Mouse (Mus musculus) hindbrain, embryonic 13.5 days (tissue): Measurements from ENCODE around the gene Arhgef10l. TPM values are rescaled to one million over a fixed set of nuclear protein-coding genes. Genes with fewer than 3 reads are reported as not detected.

Source experiments
- ATAC-seq: fragments of 200-750 bp; cut with Nextera tagmentation; 2 replicates; pipeline ENCODE4 v1.8.0; 2017; ENCODE audit warnings: moderate TSS enrichment; ENCODE audit not compliant: low FRiP score
- H3K27ac ChIP-seq: fragments of 300-500 bp; sonication (generic); 2 replicates; pipeline ENCODE4 v1.5.1; 2015; ENCODE audit warnings: inconsistent platforms, mild to moderate bottlenecking, moderate library complexity
- H3K27me3 ChIP-seq: fragments of 300-500 bp; sonication (generic); 2 replicates; pipeline ENCODE4 v1.6.1; 2015; ENCODE audit warnings: mild to moderate bottlenecking, inconsistent platforms
- H3K36me3 ChIP-seq: fragments of 300-500 bp; sonication (generic); 2 replicates; pipeline ENCODE4 v1.6.1; 2015; ENCODE audit warnings: mild to moderate bottlenecking, inconsistent platforms
- H3K4me1 ChIP-seq: fragments of 300-500 bp; sonication (generic); replicated peaks from 2 replicates; pipeline ENCODE4 v1.6.1; 2015; ENCODE audit warnings: inconsistent platforms
- H3K4me2 ChIP-seq: fragments of 300-500 bp; sonication (generic); 2 replicates; pipeline ENCODE4 v1.6.1; 2015; ENCODE audit warnings: inconsistent platforms, mild to moderate bottlenecking, moderate library complexity
- H3K4me3 ChIP-seq: fragments of 300-500 bp; sonication (generic); 2 replicates; pipeline ENCODE4 v1.5.1; 2015; ENCODE audit warnings: mild to moderate bottlenecking, inconsistent platforms
- H3K9ac ChIP-seq: fragments of 300-500 bp; sonication (generic); 2 replicates; pipeline ENCODE4 v1.6.1; 2015; ENCODE audit warnings: mild to moderate bottlenecking, inconsistent platforms
- H3K9me3 ChIP-seq: fragments of 300-500 bp; sonication (generic); 2 replicates; pipeline ENCODE4 v1.6.1; 2016; ENCODE audit warnings: inconsistent platforms
- WGBS: fragments of 180-500 bp; shearing (Covaris S2); methylation state at CpG from one replicate; pipeline ENCODE4 v1.1.7; 2015; 5-methylcytosine and 5-hydroxymethylcytosine counted together
- polyA plus RNA-seq: library from polyadenylated mRNA; unstranded; fragments of >200 nt; fragmentation: Nextera tagmentation; extraction: Ambion mirVana; gene quantifications from 2 replicates; pipeline ENCODE4 v1.2.1, GENCODE M21; 2015

Arhgef10l gene
- polyA plus RNA-seq, 1 experiment from 2014 or later, result 23.2 TPM

- H3K4me2 ChIP-seq, result no peak overlapping the region
- H3K4me3 ChIP-seq, result no peak overlapping the region
- H3K27ac ChIP-seq, result no peak overlapping the region
- peaks cover 51% of the 10 kb centered on the region for H3K36me3 ChIP-seq
- H3K9ac ChIP-seq, result peak overlapping the region; percentile 29; the same call in 1 of the 2 replicates
- WGBS, result 36% methylated on average over 11 of the region's 11 CpGs
- H3K27me3 ChIP-seq, result no peaks in the 10 kb centered on the region
- peaks cover 37% of the 10 kb centered on the region for H3K4me1 ChIP-seq
- H3K9me3 ChIP-seq, result no peaks in the 10 kb centered on the region
- ATAC-seq, result 0 out of 2 replicates have a peak, but pooled peaks have one; percentile 25
Measured at GRCm38 (mm10) chr4:140539125-140539524, 126.7 kb downstream of the Arhgef10l start.

GRCm38 (mm10) chr4:140537561-140538021, 128.2 kb downstream of the Arhgef10l start:
- peaks cover 47% of the 10 kb centered on the region for H3K36me3 ChIP-seq
- H3K9me3 ChIP-seq, result no peaks in the 10 kb centered on the region
- H3K27ac ChIP-seq, result no peak overlapping the region
- H3K9ac ChIP-seq, result no peak overlapping the region
- peaks cover 51% of the 10 kb centered on the region for H3K4me1 ChIP-seq
- H3K27me3 ChIP-seq, result no peaks in the 10 kb centered on the region
- H3K4me3 ChIP-seq, result no peak overlapping the region
- 77% methylated on average over 5 of the region's 5 CpGs for WGBS
- H3K4me2 ChIP-seq, result no peak overlapping the region
- ATAC-seq, result no peak

GRCm38 (mm10) chr4:140535323-140535722, 130.5 kb downstream of the Arhgef10l start:
- WGBS, result 88% methylated on average over 8 of the region's 8 CpGs

GRCm38 (mm10) chr4:140532270-140532669, 133.5 kb downstream of the Arhgef10l start:
- H3K9me3 ChIP-seq, result no peaks in the 10 kb centered on the region
- H3K4me3 ChIP-seq, result no peak overlapping the region
- peaks cover 43% of the 10 kb centered on the region for H3K36me3 ChIP-seq
- peaks cover 56% of the 10 kb centered on the region for H3K4me1 ChIP-seq
- H3K27me3 ChIP-seq, result no peaks in the 10 kb centered on the region
- peak overlapping the region; percentile 46 for H3K9ac ChIP-seq
- 26% methylated on average over 15 of the region's 15 CpGs for WGBS
- no peak for ATAC-seq
- H3K4me2 ChIP-seq, result no peak overlapping the region
- H3K27ac ChIP-seq, result peak overlapping the region; percentile 75

More at GRCm38 (mm10) chr4:140535323-140535722, 130.5 kb downstream of the Arhgef10l start:
- H3K27ac ChIP-seq, result no peak overlapping the region
- no peak overlapping the region for H3K4me3 ChIP-seq
- ATAC-seq, result no peak
- no peak overlapping the region for H3K4me2 ChIP-seq
- no peak overlapping the region for H3K9ac ChIP-seq
- peaks cover 50% of the 10 kb centered on the region for H3K4me1 ChIP-seq
- H3K36me3 ChIP-seq, result peaks cover 42% of the 10 kb centered on the region
- no peaks in the 10 kb centered on the region for H3K27me3 ChIP-seq
- H3K9me3 ChIP-seq, result no peaks in the 10 kb centered on the region

- no peak overlapping the region; the same call in 1 of the 2 replicates for H3K27ac ChIP-seq
- peaks cover 38% of the 10 kb centered on the region for H3K36me3 ChIP-seq
- WGBS, result 49% methylated on average over 9 of the region's 9 CpGs
- H3K27me3 ChIP-seq, result no peaks in the 10 kb centered on the region
- H3K4me2 ChIP-seq, result no peak overlapping the region
- no peak overlapping the region for H3K9ac ChIP-seq
- no peaks in the 10 kb centered on the region for H3K9me3 ChIP-seq
- no peak for ATAC-seq
- peaks cover 50% of the 10 kb centered on the region for H3K4me1 ChIP-seq
- no peak overlapping the region for H3K4me3 ChIP-seq
Measured at GRCm38 (mm10) chr4:140531024-140531423, 134.8 kb downstream of the Arhgef10l start.

- Histone ChIP-seq H3K4me1 (peaks cover 60% of the 10 kb centered on the region), H3K27ac (peak overlapping the region; percentile 52), H3K9ac (no peak overlapping the region), H3K4me3 (no peak overlapping the region), H3K36me3 (peaks cover 30% of the 10 kb centered on the region), H3K27me3 (no peaks in the 10 kb centered on the region), H3K4me2 (no peak overlapping the region), H3K9me3 (no peaks in the 10 kb centered on the region)
- no peak for ATAC-seq
- WGBS, result 44% methylated on average over 14 of the region's 14 CpGs
Measured at GRCm38 (mm10) chr4:140529735-140530134, 136.1 kb downstream of the Arhgef10l start.

- Histone ChIP-seq H3K4me1 (peaks cover 56% of the 10 kb centered on the region), H3K4me2 (no peak overlapping the region), H3K4me3 (no peak overlapping the region), H3K9me3 (no peaks in the 10 kb centered on the region), H3K27ac (no peak overlapping the region), H3K27me3 (no peaks in the 10 kb centered on the region), H3K9ac (no peak overlapping the region), H3K36me3 (peaks cover 21% of the 10 kb centered on the region)
- 84% methylated on average over 5 of the region's 5 CpGs for WGBS
- no peak for ATAC-seq
Measured at GRCm38 (mm10) chr4:140528443-140528842, 137.4 kb downstream of the Arhgef10l start.

GRCm38 (mm10) chr4:140525674-140526177, 140.1 kb downstream of the Arhgef10l start:
- no peak overlapping the region for H3K4me2 ChIP-seq
- 69% methylated on average over 10 of the region's 10 CpGs for WGBS
- no peak overlapping the region for H3K4me3 ChIP-seq
- H3K4me1 ChIP-seq, result peaks cover 35% of the 10 kb centered on the region
- no peaks in the 10 kb centered on the region for H3K9me3 ChIP-seq
- no peak overlapping the region for H3K9ac ChIP-seq
- no peak overlapping the region for H3K27ac ChIP-seq
- H3K27me3 ChIP-seq, result no peaks in the 10 kb centered on the region
- ATAC-seq, result no peak
- H3K36me3 ChIP-seq, result peaks cover 29% of the 10 kb centered on the region

- H3K36me3 ChIP-seq, result peaks cover 37% of the 10 kb centered on the region
- no peak overlapping the region for H3K4me3 ChIP-seq
- H3K4me2 ChIP-seq, result no peak overlapping the region
- H3K4me1 ChIP-seq, result peaks cover 32% of the 10 kb centered on the region
- WGBS, result 66% methylated on average over 13 of the region's 13 CpGs
- no peak overlapping the region for H3K27ac ChIP-seq
- H3K27me3 ChIP-seq, result no peaks in the 10 kb centered on the region
- no peak for ATAC-seq
- H3K9ac ChIP-seq, result no peak overlapping the region
- H3K9me3 ChIP-seq, result no peaks in the 10 kb centered on the region
Measured at GRCm38 (mm10) chr4:140524927-140525326, 140.9 kb downstream of the Arhgef10l start.

GRCm38 (mm10) chr4:140522873-140523272, 142.9 kb downstream of the Arhgef10l start:
- no peak overlapping the region for H3K27ac ChIP-seq
- 97% methylated on average over 4 of the region's 4 CpGs for WGBS
- no peaks in the 10 kb centered on the region for H3K9me3 ChIP-seq
- no peak overlapping the region for H3K9ac ChIP-seq
- H3K36me3 ChIP-seq, result peaks cover 40% of the 10 kb centered on the region
- H3K4me1 ChIP-seq, result peaks cover 26% of the 10 kb centered on the region
- H3K4me3 ChIP-seq, result no peak overlapping the region
- ATAC-seq, result no peak
- H3K27me3 ChIP-seq, result no peaks in the 10 kb centered on the region
- no peak overlapping the region for H3K4me2 ChIP-seq

GRCm38 (mm10) chr4:140520719-140521118, 145.1 kb downstream of the Arhgef10l start:
- H3K36me3 ChIP-seq, result peaks cover 42% of the 10 kb centered on the region
- WGBS, result 95% methylated on average over 9 of the region's 9 CpGs
- H3K4me1 ChIP-seq, result peaks cover 26% of the 10 kb centered on the region
- no peak overlapping the region for H3K4me2 ChIP-seq
- no peak for ATAC-seq
- no peaks in the 10 kb centered on the region for H3K9me3 ChIP-seq
- H3K9ac ChIP-seq, result no peak overlapping the region
- H3K27me3 ChIP-seq, result no peaks in the 10 kb centered on the region
- H3K4me3 ChIP-seq, result no peak overlapping the region
- H3K27ac ChIP-seq, result no peak overlapping the region

- Histone ChIP-seq H3K4me3 (no peak overlapping the region), H3K27ac (no peak overlapping the region), H3K4me2 (no peak overlapping the region), H3K27me3 (no peaks in the 10 kb centered on the region), H3K4me1 (peaks cover 14% of the 10 kb centered on the region), H3K9ac (no peak overlapping the region), H3K9me3 (no peaks in the 10 kb centered on the region), H3K36me3 (peaks cover 47% of the 10 kb centered on the region)
- no peak for ATAC-seq
- 72% methylated on average over 4 of the region's 4 CpGs for WGBS
Measured at GRCm38 (mm10) chr4:140513797-140514196, 152.0 kb downstream of the Arhgef10l start.

GRCm38 (mm10) chr4:140509856-140510255, 156.0 kb downstream of the Arhgef10l start:
- no peak overlapping the region for H3K27ac ChIP-seq
- H3K4me2 ChIP-seq, result no peak overlapping the region
- no peak for ATAC-seq
- no peak overlapping the region for H3K9ac ChIP-seq
- no peaks in the 10 kb centered on the region for H3K27me3 ChIP-seq
- peaks cover 27% of the 10 kb centered on the region for H3K36me3 ChIP-seq
- H3K9me3 ChIP-seq, result no peaks in the 10 kb centered on the region
- peaks cover 34% of the 10 kb centered on the region for H3K4me1 ChIP-seq
- H3K4me3 ChIP-seq, result no peak overlapping the region
